Mouse (Mus musculus) bone marrow macrophage, adult 2 months (primary cell): ENCODE data around the gene Cdc14a. TPM values are rescaled to one million over a fixed set of nuclear protein-coding genes. Genes with fewer than 3 reads are reported as not detected.

ENCODE experiments used
- H3K27ac ChIP-seq: 2 replicates; pipeline ENCODE4 v1.5.1; 2012; ENCODE audit warnings: low read depth, low read length; ENCODE audit not compliant: insufficient read depth
- H3K4me1 ChIP-seq: 2 replicates; pipeline ENCODE4 v1.6.1; 2012; ENCODE audit warnings: low read length; ENCODE audit not compliant: control insufficient read depth, insufficient read depth
- H3K4me3 ChIP-seq: 2 replicates; pipeline ENCODE4 v1.5.1; 2012; ENCODE audit warnings: mild to moderate bottlenecking, low read length, moderate library complexity; ENCODE audit not compliant: insufficient read depth
- CTCF ChIP-seq: IDR thresholded peaks from 2 replicates; pipeline ENCODE4 v1.5.1; 2012; ENCODE audit warnings: low read depth, mild to moderate bottlenecking, low read length, moderate library complexity
- POLR2A ChIP-seq: IDR thresholded peaks from 2 replicates; pipeline ENCODE4 v1.6.1; 2012; ENCODE audit warnings: mild to moderate bottlenecking, low read depth, low read length, borderline replicate concordance
- polyA plus RNA-seq: library from polyadenylated mRNA; stranded (reverse); fragments of >200 nt; gene quantifications from 2 replicates; pipeline ENCODE4 v1.2.4, GENCODE M21; 2012; ENCODE audit not compliant: missing spikeins, insufficient read depth, insufficient read length

Cdc14a gene
- polyA plus RNA-seq, 1 experiment, result 6.1 TPM

DNA sequence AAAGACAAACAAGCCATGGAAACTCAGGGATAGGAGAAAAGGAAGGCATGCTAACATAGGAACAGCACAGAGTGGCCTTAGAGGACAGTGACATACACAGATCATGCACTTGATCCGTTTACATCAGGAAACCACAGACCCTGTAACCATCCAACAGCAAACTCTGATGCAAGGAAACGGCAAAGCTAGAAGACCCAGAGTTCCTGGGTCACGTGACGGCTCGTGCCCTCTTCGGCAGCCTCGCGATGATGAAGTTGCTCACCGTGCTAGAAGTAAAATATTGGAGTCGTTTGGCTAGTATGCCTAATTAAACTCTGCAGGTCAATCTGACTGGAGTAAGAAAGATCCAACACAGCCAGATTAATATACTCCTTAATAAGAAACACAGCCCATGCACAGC, 25.3 kb downstream of the Cdc14a start:
- no peak overlapping the region for H3K4me3 ChIP-seq
- no peaks in the 10 kb centered on the region for H3K4me1 ChIP-seq
- TF ChIP-seq POLR2A, result no peak
- no peak for TF ChIP-seq CTCF
- no peak overlapping the region for H3K27ac ChIP-seq

DNA sequence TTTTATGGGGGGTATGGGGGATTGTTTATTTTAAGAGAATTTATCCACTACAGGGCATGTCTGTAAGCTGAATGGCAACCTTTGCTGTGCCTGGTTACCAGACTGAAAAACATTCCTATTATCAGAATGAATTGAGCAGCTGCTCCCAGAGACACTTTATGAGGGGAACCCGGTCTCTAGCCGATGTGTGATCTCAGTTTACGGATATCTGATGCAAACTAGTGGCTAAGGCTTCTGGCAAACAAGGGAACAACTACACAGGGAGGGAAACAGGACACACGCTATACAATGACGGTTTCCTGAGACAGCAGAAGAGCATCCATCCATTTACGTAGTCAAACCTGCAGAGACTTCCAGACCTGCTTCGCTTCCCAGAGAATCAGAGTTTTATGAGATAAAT, 25.9 kb downstream of the Cdc14a start:
- H3K27ac ChIP-seq, result no peak overlapping the region

DNA sequence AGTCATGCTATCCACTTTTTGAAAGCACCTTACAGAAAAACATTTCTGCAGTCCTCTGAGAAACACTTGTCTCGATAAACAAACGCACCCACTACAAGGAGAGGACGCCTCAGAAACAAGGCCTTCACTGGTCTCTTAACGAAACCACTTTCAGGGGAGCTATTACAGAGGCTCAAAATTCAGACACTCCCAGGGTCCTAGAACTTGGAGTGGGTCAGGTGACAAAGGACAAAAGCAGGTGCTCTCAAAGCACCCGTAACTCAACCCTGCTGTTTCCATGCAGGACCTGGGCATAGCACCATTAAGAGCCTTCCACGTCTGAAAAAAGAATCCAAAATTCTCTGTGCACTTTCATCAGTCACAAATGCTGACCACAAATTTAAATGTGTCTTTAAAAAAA, 26.5 kb downstream of the Cdc14a start:
- H3K4me3 ChIP-seq, result no peak overlapping the region
- no peaks in the 10 kb centered on the region for H3K4me1 ChIP-seq
- H3K27ac ChIP-seq, result no peak overlapping the region
- TF ChIP-seq POLR2A, result no peak
- no peak for TF ChIP-seq CTCF

More for the DNA sequence above, 25.9 kb downstream of the Cdc14a start:
- Histone ChIP-seq H3K4me3 (no peak overlapping the region), H3K4me1 (no peaks in the 10 kb centered on the region)
- TF ChIP-seq CTCF (no peak), POLR2A (no peak)

DNA sequence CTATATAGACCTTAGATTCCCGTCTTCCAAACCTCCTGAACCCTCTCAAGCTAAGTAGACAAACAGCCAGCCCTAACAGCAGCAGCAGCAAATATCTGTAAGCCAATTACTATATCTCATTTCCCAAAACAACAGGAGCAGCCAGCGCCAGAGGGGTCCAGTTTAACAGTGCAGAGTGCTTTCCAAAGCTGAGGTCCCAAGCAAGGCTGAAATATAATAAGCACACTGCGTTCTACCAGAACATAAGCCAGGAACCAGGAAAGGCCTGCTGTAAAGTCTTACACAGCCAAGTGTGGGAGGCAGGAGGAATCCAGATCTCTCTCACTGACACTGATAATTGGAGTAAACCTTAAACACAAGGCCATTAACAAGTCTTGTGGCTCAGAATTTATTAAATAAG, 27.3 kb downstream of the Cdc14a start:
- H3K27ac ChIP-seq, result no peak overlapping the region
- no peak overlapping the region for H3K4me3 ChIP-seq
- H3K4me1 ChIP-seq, result no peaks in the 10 kb centered on the region
- TF ChIP-seq POLR2A (no peak), CTCF (no peak)

DNA sequence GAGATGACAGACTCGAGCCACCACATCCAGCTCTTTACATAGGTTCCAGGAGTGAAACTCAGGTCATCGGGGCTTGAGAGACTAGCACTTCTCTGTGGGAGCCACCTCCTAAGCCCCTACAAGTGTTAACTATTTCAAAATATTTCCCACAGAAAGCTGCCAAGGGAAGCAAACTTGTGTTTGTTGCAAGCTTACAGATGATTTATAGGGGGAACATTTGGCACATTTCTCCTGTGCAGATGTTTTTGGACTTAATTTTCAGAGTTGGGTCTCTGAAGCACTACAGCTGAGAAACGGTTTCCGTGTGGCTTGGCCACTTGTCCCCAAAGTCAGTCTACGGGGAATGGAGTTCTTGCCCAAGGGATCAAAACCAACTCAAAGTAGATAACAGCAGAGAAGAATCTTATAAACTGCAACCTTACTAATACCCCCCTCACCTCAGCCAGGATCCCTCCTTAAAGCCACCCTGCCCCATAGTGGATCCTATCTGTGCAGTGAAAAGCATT, 28.9 kb downstream of the Cdc14a start:
- TF ChIP-seq CTCF (no peak), POLR2A (no peak)
- Histone ChIP-seq H3K27ac (no peak overlapping the region), H3K4me1 (no peaks in the 10 kb centered on the region), H3K4me3 (no peak overlapping the region)

DNA sequence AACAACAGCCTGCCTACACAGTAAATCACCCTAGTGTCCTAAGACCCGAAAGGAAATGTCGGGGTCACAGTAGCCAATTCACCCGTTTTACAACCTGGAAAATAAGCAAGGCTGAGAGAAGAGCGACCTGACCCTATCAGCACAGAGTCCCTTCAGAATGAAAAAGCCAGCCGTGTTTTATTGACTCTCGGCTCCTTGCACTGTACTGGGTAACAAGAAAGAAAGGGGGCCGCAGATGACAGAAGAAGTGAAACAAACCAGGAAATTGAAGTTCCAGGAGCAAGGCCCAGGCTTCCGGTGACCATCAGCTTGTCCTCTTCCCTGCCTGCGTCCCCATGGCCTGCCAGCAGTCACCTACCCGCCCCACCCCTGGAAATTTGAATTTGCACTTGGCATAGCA, 32.4 kb downstream of the Cdc14a start:
- Histone ChIP-seq H3K27ac (no peak overlapping the region), H3K4me1 (no peaks in the 10 kb centered on the region), H3K4me3 (no peak overlapping the region)
- TF ChIP-seq POLR2A, result no peak
- TF ChIP-seq CTCF, result no peak

DNA sequence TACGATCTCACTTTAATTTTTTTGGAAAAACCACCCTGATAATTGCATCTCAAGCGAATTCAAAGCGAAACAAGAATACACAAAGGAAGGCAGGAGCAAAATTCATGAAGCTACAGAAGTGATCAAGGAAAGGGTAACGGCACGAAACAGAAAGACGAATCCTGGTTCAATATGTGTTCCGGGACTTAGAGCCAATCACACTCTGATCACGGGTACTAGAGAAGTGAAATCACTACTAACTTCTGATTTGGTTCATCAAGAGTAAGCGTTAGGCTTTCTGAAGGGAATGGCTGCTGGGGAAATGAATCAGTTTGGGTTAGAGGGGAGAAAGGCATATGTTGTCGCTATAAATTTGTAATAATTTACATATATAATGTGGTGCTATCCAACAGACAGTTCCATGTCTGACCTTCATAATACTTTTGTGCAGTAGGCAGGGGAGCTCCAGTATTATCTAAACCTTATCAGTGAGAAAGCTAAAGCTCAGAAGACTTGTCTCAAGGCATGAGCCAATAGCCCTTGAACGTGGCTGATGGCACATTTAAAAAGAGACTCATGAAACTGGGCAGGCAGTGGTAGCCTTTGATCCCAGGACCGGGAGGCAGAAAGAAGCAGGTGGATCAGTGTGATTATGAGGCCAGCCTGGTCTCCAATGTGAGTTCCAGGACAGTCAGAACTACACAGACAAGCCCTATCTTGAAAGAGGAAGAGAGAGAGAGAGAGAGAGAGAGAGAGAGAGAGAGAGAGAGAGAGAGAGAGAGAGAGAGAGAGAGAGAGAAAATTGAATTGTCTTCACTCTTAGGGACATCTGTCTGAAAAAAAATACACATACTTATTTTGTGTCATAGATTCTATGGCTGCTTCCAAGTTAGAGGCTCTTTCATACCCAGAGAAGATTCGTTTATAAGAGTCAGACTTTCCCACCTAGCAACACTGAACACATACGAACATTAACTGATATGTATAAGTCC, 34.0 kb downstream of the Cdc14a start:
- TF ChIP-seq CTCF (no peak), POLR2A (no peak)
- H3K4me1 ChIP-seq, result no peaks in the 10 kb centered on the region
- H3K4me3 ChIP-seq, result no peak overlapping the region
- no peak overlapping the region for H3K27ac ChIP-seq

DNA sequence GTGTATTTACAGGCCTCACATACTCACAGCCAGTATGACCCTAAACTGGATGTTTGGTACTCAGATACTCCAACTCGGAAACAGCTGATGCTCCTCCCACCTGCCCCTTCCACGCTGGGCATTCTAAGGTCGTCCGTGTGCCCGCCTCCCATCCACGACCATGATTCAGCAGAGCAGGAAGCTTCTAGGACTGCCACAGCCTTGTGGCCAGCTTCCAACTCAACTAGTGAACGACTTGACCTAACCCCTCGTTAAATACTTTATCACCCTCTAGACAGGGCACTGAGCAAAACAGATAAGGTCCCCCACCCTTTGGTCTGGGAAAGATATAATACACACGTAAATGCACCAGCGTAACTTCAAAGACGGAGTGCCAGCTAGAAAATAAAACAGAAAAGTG, 35.0 kb downstream of the Cdc14a start:
- H3K4me3 ChIP-seq, result no peak overlapping the region
- TF ChIP-seq CTCF, result no peak
- TF ChIP-seq POLR2A, result no peak
- H3K27ac ChIP-seq, result no peak overlapping the region
- no peaks in the 10 kb centered on the region for H3K4me1 ChIP-seq

DNA sequence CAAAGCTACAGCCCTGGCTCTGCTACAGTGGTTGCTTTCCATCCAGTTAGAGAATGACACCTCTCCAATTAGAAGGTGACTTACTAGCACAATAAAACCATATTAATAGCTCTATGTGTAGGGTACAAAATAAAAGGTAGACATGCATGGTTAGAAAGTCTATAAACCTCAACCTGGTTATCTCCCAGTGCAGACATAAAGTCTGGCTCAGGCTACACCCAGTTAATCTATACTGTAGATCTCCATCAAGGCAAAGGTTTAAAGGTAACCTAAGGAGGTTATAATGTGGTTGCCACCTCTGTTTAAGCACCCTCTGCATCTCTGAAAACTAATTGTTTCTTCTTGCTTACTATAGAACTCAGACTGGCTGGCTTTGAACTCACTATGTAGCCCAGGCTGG, 36.9 kb downstream of the Cdc14a start:
- Histone ChIP-seq H3K4me1 (0 out of 2 replicates have a peak, but pooled peaks cover 2% of the 10 kb centered on the region), H3K4me3 (no peak overlapping the region), H3K27ac (no peak overlapping the region)
- TF ChIP-seq CTCF, result no peak
- no peak for TF ChIP-seq POLR2A

DNA sequence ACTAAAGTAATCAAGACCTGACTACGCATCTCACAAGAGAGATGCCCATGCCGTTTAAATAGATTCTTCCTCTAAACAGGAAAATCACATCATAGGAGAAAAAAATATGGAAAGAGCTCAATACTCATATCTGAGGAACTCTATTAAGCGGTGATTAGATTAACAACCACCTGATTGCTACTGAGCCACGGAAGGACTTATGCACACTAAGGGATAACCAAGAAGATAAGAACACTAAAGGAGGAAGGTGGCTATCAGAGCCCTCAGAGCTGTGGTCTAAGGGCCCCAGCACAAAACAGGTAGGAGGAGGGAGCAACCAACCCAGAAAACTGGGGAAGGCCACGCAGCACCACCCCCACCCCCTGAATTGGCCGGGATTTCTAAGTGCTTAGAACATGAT, 37.5 kb downstream of the Cdc14a start:
- no peak overlapping the region for H3K4me3 ChIP-seq
- H3K4me1 ChIP-seq, result 0 out of 2 replicates have a peak, but pooled peaks cover 2% of the 10 kb centered on the region
- TF ChIP-seq POLR2A, result no peak
- no peak for TF ChIP-seq CTCF
- H3K27ac ChIP-seq, result no peak overlapping the region
